Mouse (Mus musculus): ENCODE measurements around the gene Bmp8a. TPM values are rescaled to one million over a fixed set of nuclear protein-coding genes. Genes with fewer than 3 reads are reported as not detected.
A peak's percentile ranks its signal among the peaks of the same experiment; 100 is the strongest.
"Not testable (repeated sequence)": the region's sequence is repeated elsewhere in the genome, so short reads cannot be mapped to it uniquely, and the experiment has no call there.

The Bmp8a gene
- polyA plus RNA-seq, 1 experiment from 2014 or later = not detected

DNA sequence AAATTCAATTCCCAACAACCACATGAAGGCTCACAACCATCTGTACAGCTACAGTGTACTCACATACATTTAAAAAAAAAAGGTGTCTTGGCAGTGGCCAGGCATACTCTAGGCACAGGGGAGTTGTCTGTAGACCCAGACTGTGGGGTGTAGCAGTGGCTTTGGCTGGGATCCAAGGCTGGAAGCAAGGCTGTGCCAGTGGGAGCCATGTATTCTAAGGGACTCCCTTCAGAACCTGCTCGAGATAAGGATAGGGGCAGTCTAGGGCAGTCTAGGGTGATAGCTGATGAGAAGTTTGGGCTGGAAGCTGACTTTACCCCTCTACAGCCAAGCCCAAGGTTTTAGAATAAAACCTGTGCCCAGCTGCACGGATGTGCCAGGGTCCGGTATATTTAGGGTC is 17.0 kb downstream of the Bmp8a start:
- no peaks in the 10 kb centered on the region for H3K9me3 ChIP-seq
- no peaks in the 10 kb centered on the region for H3K36me3 ChIP-seq (replicated peaks)
- H3K4me3 ChIP-seq = no peak overlapping the region
- ATAC-seq (replicated peaks) = no peak
- H3K4me1 ChIP-seq = no peaks in the 10 kb centered on the region
- peaks cover 10% of the 10 kb centered on the region for H3K27me3 ChIP-seq (replicated peaks)
- no peak overlapping the region for H3K27ac ChIP-seq
- H3K9ac ChIP-seq = no peak overlapping the region
- no peak overlapping the region for H3K4me2 ChIP-seq
- 78% methylated on average over 3 of the region's 3 CpGs for WGBS

DNA sequence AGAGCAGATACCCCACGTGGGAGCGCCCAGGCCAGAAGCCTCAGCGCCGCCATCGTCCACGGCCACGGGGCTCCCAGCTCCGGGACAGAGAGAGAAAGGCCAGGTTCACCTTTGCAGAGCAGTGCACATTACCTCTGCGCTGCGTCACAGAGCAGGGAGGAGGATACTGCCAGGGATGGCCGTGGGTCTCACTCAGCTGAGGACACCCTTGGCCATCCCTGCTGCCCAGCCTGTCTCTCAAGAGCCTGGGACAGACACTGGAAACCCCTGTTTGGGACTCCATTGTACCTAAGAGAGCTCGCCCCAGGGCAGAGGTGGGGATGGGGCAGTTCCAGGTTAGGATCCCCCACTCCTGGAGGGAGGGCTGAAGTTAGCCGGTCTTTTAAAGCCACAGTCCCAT is 19.5 kb downstream of the Bmp8a start, which contains the start of gene Oxct2a:
Gene Oxct2a (minus strand): TSS at position 101 of the 400 bp plus-strand sequence.
- Histone ChIP-seq H3K4me2 (peak within 1 kb of the TSS; percentile 46), H3K27me3 (replicated peaks) (peaks cover 10% of the 10 kb centered on the region), H3K27ac (no peak within 1 kb of the TSS), H3K4me3 (peak within 1 kb of the TSS; percentile 26), H3K4me1 (no peaks in the 10 kb centered on the region), H3K9ac (no peak within 1 kb of the TSS), H3K36me3 (replicated peaks) (no peaks in the 10 kb centered on the region), H3K9me3 (no peaks in the 10 kb centered on the region)
- WGBS = 16% methylated on average over 13 of the region's 13 CpGs
- peak; percentile 38; the same call in 1 of the 2 replicates for ATAC-seq (replicated peaks)

- peak overlapping the region; percentile 26 for H3K4me3 ChIP-seq
- not testable (repeated sequence) for H3K9ac ChIP-seq; H3K9me3 ChIP-seq; H3K4me1 ChIP-seq; H3K27ac ChIP-seq; H3K36me3 ChIP-seq (replicated peaks); H3K27me3 ChIP-seq (replicated peaks)
- 9% methylated on average over 18 of the region's 38 CpGs for WGBS
- ATAC-seq (replicated peaks) = peak; percentile 72
- peak overlapping the region; percentile 46 for H3K4me2 ChIP-seq
Measured at GRCm38 (mm10) chr4:123322910-123323309, 20.1 kb downstream of the Bmp8a start.

DNA sequence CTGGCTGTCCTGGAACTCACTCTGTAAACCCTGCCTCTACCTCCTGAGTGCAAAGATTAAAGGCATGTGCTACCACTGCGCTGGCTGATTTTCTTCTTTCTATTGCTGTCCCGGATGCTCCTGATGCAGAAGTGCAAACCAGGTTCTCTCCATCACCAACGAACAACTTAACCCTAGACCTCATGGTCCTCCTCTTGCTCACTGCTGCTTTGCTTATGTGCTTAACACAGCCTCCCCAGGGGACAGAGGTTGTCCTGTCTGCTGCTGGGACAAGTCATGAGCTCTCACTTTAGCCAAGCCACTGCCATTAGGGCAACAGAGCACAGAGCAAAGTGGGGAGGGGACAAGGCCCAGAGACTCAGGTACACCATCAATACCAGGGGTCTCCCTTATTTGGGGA is 28.6 kb downstream of the Bmp8a start:
- no peak for ATAC-seq (replicated peaks)
- 84% methylated on average over 3 of the region's 3 CpGs for WGBS

GRCm38 (mm10) chr4:123313010-123313409 is 30.0 kb downstream of the Bmp8a start:
- no peaks in the 10 kb centered on the region for H3K9me3 ChIP-seq
- H3K27me3 ChIP-seq (replicated peaks) = no peaks in the 10 kb centered on the region
- no peak overlapping the region for H3K4me2 ChIP-seq
- no peak overlapping the region for H3K4me3 ChIP-seq
- no peaks in the 10 kb centered on the region for H3K4me1 ChIP-seq
- 90% methylated on average over 6 of the region's 6 CpGs for WGBS
- ATAC-seq (replicated peaks) = no peak
- H3K9ac ChIP-seq = no peak overlapping the region
- H3K36me3 ChIP-seq (replicated peaks) = no peaks in the 10 kb centered on the region
- H3K27ac ChIP-seq = no peak overlapping the region

More for the DNA sequence above, 28.6 kb downstream of the Bmp8a start:
- Histone ChIP-seq H3K27ac (no peak overlapping the region), H3K9ac (no peak overlapping the region), H3K4me1 (no peaks in the 10 kb centered on the region), H3K27me3 (replicated peaks) (no peaks in the 10 kb centered on the region), H3K4me2 (no peak overlapping the region), H3K36me3 (replicated peaks) (no peaks in the 10 kb centered on the region), H3K4me3 (no peak overlapping the region), H3K9me3 (no peaks in the 10 kb centered on the region)

- no peaks in the 10 kb centered on the region for H3K9me3 ChIP-seq
- no peak overlapping the region for H3K4me3 ChIP-seq
- H3K36me3 ChIP-seq (replicated peaks) = no peaks in the 10 kb centered on the region
- H3K9ac ChIP-seq = no peak overlapping the region
- 92% methylated on average over 7 of the region's 7 CpGs for WGBS
- no peaks in the 10 kb centered on the region for H3K4me1 ChIP-seq
- H3K27ac ChIP-seq = no peak overlapping the region
- H3K4me2 ChIP-seq = no peak overlapping the region
- H3K27me3 ChIP-seq (replicated peaks) = no peaks in the 10 kb centered on the region
- ATAC-seq (replicated peaks) = no peak
Measured at GRCm38 (mm10) chr4:123311845-123312244, 31.2 kb downstream of the Bmp8a start.

GRCm38 (mm10) chr4:123308292-123308691 is 34.8 kb downstream of the Bmp8a start:
- H3K36me3 ChIP-seq (replicated peaks) = no peaks in the 10 kb centered on the region
- ATAC-seq (replicated peaks) = no peak
- WGBS = 65% methylated on average over 3 of the region's 3 CpGs
- no peak overlapping the region for H3K4me3 ChIP-seq
- no peaks in the 10 kb centered on the region for H3K27me3 ChIP-seq (replicated peaks)
- no peak overlapping the region for H3K4me2 ChIP-seq
- H3K9ac ChIP-seq = no peak overlapping the region
- no peaks in the 10 kb centered on the region for H3K9me3 ChIP-seq
- no peak overlapping the region for H3K27ac ChIP-seq
- H3K4me1 ChIP-seq = no peaks in the 10 kb centered on the region

- Histone ChIP-seq H3K4me1 (no peaks in the 10 kb centered on the region), H3K9ac (no peak overlapping the region), H3K4me2 (no peak overlapping the region), H3K27me3 (replicated peaks) (no peaks in the 10 kb centered on the region), H3K27ac (no peak overlapping the region), H3K9me3 (no peaks in the 10 kb centered on the region), H3K4me3 (no peak overlapping the region), H3K36me3 (replicated peaks) (no peaks in the 10 kb centered on the region)
- no peak for ATAC-seq (replicated peaks)
- 91% methylated on average over 10 of the region's 10 CpGs for WGBS
Measured at GRCm38 (mm10) chr4:123306999-123307398, 36.1 kb downstream of the Bmp8a start.

DNA sequence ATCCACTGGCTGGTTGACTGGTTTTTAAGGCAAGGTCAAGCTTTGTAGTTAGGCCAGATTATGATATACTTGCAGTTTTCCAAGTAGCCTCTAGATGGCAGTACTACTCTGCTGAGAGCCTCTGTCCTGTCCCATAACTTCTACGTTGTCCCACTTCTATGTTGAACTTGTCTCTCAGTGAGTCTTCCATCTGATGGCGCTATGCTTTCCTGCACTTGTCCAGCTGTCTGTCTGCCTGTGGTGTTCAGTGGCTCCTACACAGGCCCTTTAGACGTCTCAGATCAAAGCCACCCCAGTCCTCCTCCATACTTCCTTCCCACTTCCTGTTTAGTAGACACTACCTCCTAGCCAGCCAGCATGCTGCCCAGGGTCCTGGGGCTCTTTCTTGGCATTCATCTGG is 37.3 kb downstream of the Bmp8a start:
- Histone ChIP-seq H3K27ac (no peak overlapping the region), H3K4me1 (no peaks in the 10 kb centered on the region), H3K36me3 (replicated peaks) (no peaks in the 10 kb centered on the region), H3K4me2 (no peak overlapping the region), H3K27me3 (replicated peaks) (no peaks in the 10 kb centered on the region), H3K9me3 (no peaks in the 10 kb centered on the region), H3K9ac (no peak overlapping the region), H3K4me3 (no peak overlapping the region)
- 40% methylated on average over 3 of the region's 3 CpGs for WGBS
- no peak for ATAC-seq (replicated peaks)

GRCm38 (mm10) chr4:123298980-123299670 is 43.9 kb downstream of the Bmp8a start:
- Histone ChIP-seq H3K27me3 (replicated peaks) (no peaks in the 10 kb centered on the region), H3K4me1 (no peaks in the 10 kb centered on the region), H3K36me3 (replicated peaks) (peaks cover 45% of the 10 kb centered on the region), H3K9ac (no peak overlapping the region), H3K9me3 (no peaks in the 10 kb centered on the region), H3K4me2 (no peak overlapping the region), H3K27ac (no peak overlapping the region), H3K4me3 (no peak overlapping the region)
- WGBS = 96% methylated on average over 11 of the region's 11 CpGs
- no peak for ATAC-seq (replicated peaks)

DNA sequence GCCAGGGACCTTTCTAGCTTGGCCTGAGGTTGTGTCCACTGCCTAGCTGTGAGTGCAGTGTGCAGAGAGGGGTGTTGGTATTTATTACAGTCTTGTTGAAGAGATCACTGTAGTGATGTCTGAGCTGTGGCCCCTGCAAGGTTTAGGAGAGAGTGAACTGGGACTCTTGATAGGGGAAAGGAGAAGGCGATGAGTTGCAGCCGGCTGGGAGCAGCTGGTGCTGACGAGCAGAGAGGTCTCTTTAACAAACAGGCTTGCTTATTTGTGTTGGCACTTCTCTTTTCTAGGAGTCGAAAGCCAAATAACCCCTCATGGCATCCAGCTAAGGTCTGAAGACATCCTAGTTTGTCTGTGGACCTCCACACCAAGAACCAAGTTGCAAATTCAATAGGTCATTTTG is 44.8 kb downstream of the Bmp8a start:
- Histone ChIP-seq H3K27me3 (replicated peaks) (no peaks in the 10 kb centered on the region), H3K9me3 (no peaks in the 10 kb centered on the region), H3K4me1 (no peaks in the 10 kb centered on the region), H3K4me2 (no peak overlapping the region), H3K4me3 (no peak overlapping the region), H3K36me3 (replicated peaks) (peaks cover 48% of the 10 kb centered on the region), H3K27ac (no peak overlapping the region), H3K9ac (no peak overlapping the region)
- WGBS = 94% methylated on average over 4 of the region's 4 CpGs
- no peak for ATAC-seq (replicated peaks)

GRCm38 (mm10) chr4:123297195-123297960 is 45.7 kb downstream of the Bmp8a start:
- H3K4me2 ChIP-seq = no peak overlapping the region
- H3K27me3 ChIP-seq (replicated peaks) = no peaks in the 10 kb centered on the region
- peaks cover 57% of the 10 kb centered on the region for H3K36me3 ChIP-seq (replicated peaks)
- ATAC-seq (replicated peaks) = no peak
- H3K4me3 ChIP-seq = no peak overlapping the region
- H3K4me1 ChIP-seq = no peaks in the 10 kb centered on the region
- H3K9me3 ChIP-seq = no peaks in the 10 kb centered on the region
- no peak overlapping the region for H3K9ac ChIP-seq
- no peak overlapping the region for H3K27ac ChIP-seq
- 90% methylated on average over 22 of the region's 22 CpGs for WGBS

GRCm38 (mm10) chr4:123296148-123296534 is 46.9 kb downstream of the Bmp8a start:
- Histone ChIP-seq H3K27me3 (replicated peaks) (no peaks in the 10 kb centered on the region), H3K4me2 (no peak overlapping the region), H3K27ac (no peak overlapping the region), H3K4me3 (no peak overlapping the region), H3K4me1 (no peaks in the 10 kb centered on the region), H3K9ac (no peak overlapping the region), H3K36me3 (replicated peaks) (peaks cover 69% of the 10 kb centered on the region), H3K9me3 (no peaks in the 10 kb centered on the region)
- ATAC-seq (replicated peaks) = no peak
- 94% methylated on average over 5 of the region's 5 CpGs for WGBS
